Mouse (Mus musculus) CD4-positive naive resting alpha-beta T cell, adult 76 days (primary cell): ENCODE data around the gene Obox1. TPM values are rescaled to one million over a fixed set of nuclear protein-coding genes. Genes with fewer than 3 reads are reported as not detected.

Experiments
- total RNA-seq: library from RNA; stranded (reverse); gene quantifications from one replicate; pipeline ENCODE4 v1.2.4, GENCODE M21; 2023

Obox1 gene
- total RNA-seq = not detected

GRCm38 (mm10) chr7:15388421-15388998 is at the start of gene Obox1, which contains the start of gene Obox2:
Gene Obox1 (plus strand): TSS chr7:15388948.
Gene Obox2 (plus strand): TSS chr7:15388721.

Other genes with a start within 250 kb of the Obox1 start
- gene Obox2, start 227 bp upstream of the Obox1 start, total RNA-seq = not detected